Mouse (Mus musculus) midbrain, postnatal 0 days (tissue): ENCODE data around the gene Cyth3. TPM values are rescaled to one million over a fixed set of nuclear protein-coding genes. Genes with fewer than 3 reads are reported as not detected.

Experiments used
- ATAC-seq: fragments of 200-750 bp; cut with Nextera tagmentation; 2 replicates; pipeline ENCODE4 v1.8.0; 2017; ENCODE audit warnings: moderate number of reproducible peaks, mild to moderate bottlenecking, moderate TSS enrichment, moderate library complexity; ENCODE audit not compliant: low FRiP score
- DNase-seq: peaks from one replicate; pipeline ENCODE4 v3.0.0-alpha.2; 2015; ENCODE audit warnings: low spot score
- H3K27ac ChIP-seq: fragments of 300-500 bp; sonication (generic); 2 replicates; pipeline ENCODE4 v1.5.1; 2014; ENCODE audit warnings: low read depth, mild to moderate bottlenecking, low read length, mixed read lengths
- H3K27me3 ChIP-seq: fragments of 300-500 bp; sonication (generic); 2 replicates; pipeline ENCODE4 v1.6.1; 2014; ENCODE audit warnings: low read length, control low read depth, mixed read lengths; ENCODE audit not compliant: insufficient read depth
- H3K36me3 ChIP-seq: fragments of 300-500 bp; sonication (generic); 2 replicates; pipeline ENCODE4 v1.6.1; 2014; ENCODE audit warnings: low read length, control low read depth, mixed read lengths; ENCODE audit not compliant: insufficient read depth
- H3K4me1 ChIP-seq: fragments of 300-500 bp; sonication (generic); 2 replicates; pipeline ENCODE4 v1.6.1; 2014; ENCODE audit warnings: mild to moderate bottlenecking, control low read depth, antibody characterized with exemption, low read length, mixed read lengths; ENCODE audit not compliant: insufficient read depth
- H3K4me2 ChIP-seq: fragments of 300-500 bp; sonication (generic); 2 replicates; pipeline ENCODE4 v1.6.1; 2014; ENCODE audit warnings: low read depth, mild to moderate bottlenecking, low read length, mixed read lengths; ENCODE audit not compliant: poor library complexity, severe bottlenecking
- H3K4me3 ChIP-seq: fragments of 300-500 bp; sonication (generic); 2 replicates; pipeline ENCODE4 v1.5.1; 2014; ENCODE audit warnings: low read depth, mild to moderate bottlenecking, low read length, moderate library complexity
- H3K9ac ChIP-seq: fragments of 300-500 bp; sonication (generic); replicated peaks from 2 replicates; pipeline ENCODE4 v1.6.1; 2014; ENCODE audit warnings: mild to moderate bottlenecking, low read length, moderate library complexity, mixed read lengths; ENCODE audit not compliant: poor library complexity, severe bottlenecking
- H3K9me3 ChIP-seq: fragments of 300-500 bp; sonication (generic); 2 replicates; pipeline ENCODE4 v1.6.1; 2016; ENCODE audit warnings: low read length, control low read depth
- CTCF ChIP-seq: IDR thresholded peaks from 2 replicates; pipeline ENCODE4 v1.5.1; 2016; ENCODE audit warnings: antibody characterized with exemption, mild to moderate bottlenecking
- WGBS: fragments of 180-500 bp; shearing (Covaris S2); extraction: QIAGEN DNeasy Blood & Tissue Kit; methylation state at CpG from one replicate; pipeline ENCODE4 v1.1.7; 2014; 5-methylcytosine and 5-hydroxymethylcytosine counted together
- polyA plus RNA-seq: library from polyadenylated mRNA; unstranded; fragments of >200 nt; fragmentation: Nextera tagmentation; extraction: Ambion mirVana; gene quantifications from 2 replicates; pipeline ENCODE4 v1.2.1, GENCODE M21; 2015
- total RNA-seq: library from RNA; depleted of rRNA; stranded (reverse); fragments of >200 nt; gene quantifications from 2 replicates; pipeline ENCODE4 v1.2.3, GENCODE M21; 2014

Gene Cyth3
- total and polyA plus RNA-seq, 2 experiments from 2014 or later: 34.1 to 47.8 TPM

GRCm38 (mm10) chr5:143633558-143633871 lies 11.3 kb downstream of the Cyth3 start:
- TF ChIP-seq CTCF: no peak
- Histone ChIP-seq H3K4me2 (no peak overlapping the region), H3K4me3 (no peak overlapping the region), H3K4me1 (no peaks in the 10 kb centered on the region), H3K27me3 (no peaks in the 10 kb centered on the region), H3K9me3 (no peaks in the 10 kb centered on the region), H3K27ac (0 out of 2 replicates have a peak overlapping the region, but pooled peaks have one; percentile 7), H3K36me3 (no peaks in the 10 kb centered on the region), H3K9ac (no peak overlapping the region)
- DNase-seq (no peak), ATAC-seq (no peak)
- 48% methylated on average over 5 of the region's 5 CpGs for WGBS

- Histone ChIP-seq H3K27ac (0 out of 2 replicates have a peak overlapping the region, but pooled peaks have one; percentile 7), H3K9ac (no peak overlapping the region)
- 69% methylated on average over 4 of the region's 4 CpGs for whole genome bisulfite sequencing
These were observed 11.6 kb downstream of the Cyth3 start for GRCm38 (mm10) chr5:143633877-143634276.

GRCm38 (mm10) chr5:143634550-143635112 lies 12.4 kb downstream of the Cyth3 start:
- 60% methylated on average over 12 of the region's 12 CpGs for WGBS

More at GRCm38 (mm10) chr5:143633877-143634276, 11.6 kb downstream of the Cyth3 start:
- H3K36me3 ChIP-seq: no peaks in the 10 kb centered on the region
- no peak for TF ChIP-seq CTCF
- no peaks in the 10 kb centered on the region for H3K9me3 ChIP-seq
- H3K27me3 ChIP-seq: no peaks in the 10 kb centered on the region
- H3K4me1 ChIP-seq: no peaks in the 10 kb centered on the region
- H3K4me2 ChIP-seq: no peak overlapping the region
- no peak for ATAC-seq
- H3K4me3 ChIP-seq: no peak overlapping the region
- no peak for DNase-seq

DNA sequence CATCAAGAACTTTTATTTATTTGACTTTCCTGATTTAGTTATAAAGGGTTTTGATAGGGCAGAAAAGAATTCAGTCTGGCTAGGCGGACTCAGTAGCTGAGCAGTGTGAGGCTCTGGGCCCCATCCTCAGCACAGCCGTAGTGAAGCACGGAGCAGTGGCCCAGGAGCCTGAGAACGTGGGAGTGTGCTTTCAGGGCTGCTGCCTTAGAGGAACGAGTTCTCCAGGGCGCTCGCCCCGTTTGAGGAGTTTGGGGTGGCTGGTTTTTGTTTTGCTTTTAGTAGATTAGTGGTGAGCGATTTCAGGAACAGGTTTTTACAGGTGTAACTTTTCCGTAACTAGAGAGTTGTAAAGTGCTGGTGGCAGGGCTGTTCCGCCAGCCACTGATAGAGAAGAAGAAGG lies 13.1 kb downstream of the Cyth3 start:
- no peak overlapping the region for H3K4me2 ChIP-seq
- no peaks in the 10 kb centered on the region for H3K36me3 ChIP-seq
- DNase-seq (no peak), ATAC-seq (no peak)
- no peaks in the 10 kb centered on the region for H3K27me3 ChIP-seq
- no peak overlapping the region for H3K4me3 ChIP-seq
- no peak overlapping the region for H3K27ac ChIP-seq
- TF ChIP-seq CTCF: no peak
- no peaks in the 10 kb centered on the region for H3K4me1 ChIP-seq
- H3K9ac ChIP-seq: no peak overlapping the region
- WGBS: 82% methylated on average over 11 of the region's 11 CpGs
- no peaks in the 10 kb centered on the region for H3K9me3 ChIP-seq

More at GRCm38 (mm10) chr5:143634550-143635112, 12.4 kb downstream of the Cyth3 start:
- no peak for TF ChIP-seq CTCF
- ATAC-seq (no peak), DNase-seq (no peak)
- Histone ChIP-seq H3K4me2 (no peak overlapping the region), H3K27ac (no peak overlapping the region), H3K9ac (no peak overlapping the region), H3K9me3 (no peaks in the 10 kb centered on the region), H3K27me3 (no peaks in the 10 kb centered on the region), H3K4me1 (no peaks in the 10 kb centered on the region), H3K36me3 (no peaks in the 10 kb centered on the region), H3K4me3 (no peak overlapping the region)

DNA sequence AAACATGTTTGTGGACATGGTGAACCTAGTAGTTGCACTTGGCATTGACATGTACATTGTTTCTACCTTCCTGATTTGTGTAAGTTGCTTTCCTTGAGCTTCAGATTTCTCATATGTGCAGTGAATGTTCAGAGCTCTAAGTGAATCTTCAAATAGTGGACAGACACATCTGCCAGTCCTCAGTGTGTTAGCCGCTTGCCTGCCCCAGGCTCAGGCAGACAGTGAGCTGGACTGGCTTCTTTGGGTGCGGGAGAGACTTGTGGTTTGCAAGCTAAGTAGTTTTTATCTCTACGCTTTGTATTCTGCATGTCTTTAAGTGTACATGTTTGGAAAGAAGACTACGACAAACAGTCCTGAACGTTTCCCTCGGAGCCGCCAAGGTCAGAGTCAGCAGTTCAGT lies 13.9 kb downstream of the Cyth3 start:
- H3K4me1 ChIP-seq: no peaks in the 10 kb centered on the region
- no peak for ATAC-seq
- WGBS: 81% methylated on average over 7 of the region's 7 CpGs
- H3K9ac ChIP-seq: no peak overlapping the region
- no peaks in the 10 kb centered on the region for H3K27me3 ChIP-seq
- no peak for DNase-seq
- no peak overlapping the region for H3K4me2 ChIP-seq
- H3K9me3 ChIP-seq: no peaks in the 10 kb centered on the region
- no peak for TF ChIP-seq CTCF
- H3K36me3 ChIP-seq: no peaks in the 10 kb centered on the region
- H3K27ac ChIP-seq: no peak overlapping the region
- H3K4me3 ChIP-seq: no peak overlapping the region

- no peak for ATAC-seq
- Histone ChIP-seq H3K4me2 (no peak overlapping the region), H3K4me3 (no peak overlapping the region), H3K9ac (no peak overlapping the region), H3K4me1 (no peaks in the 10 kb centered on the region), H3K27ac (no peak overlapping the region), H3K36me3 (no peaks in the 10 kb centered on the region), H3K27me3 (no peaks in the 10 kb centered on the region), H3K9me3 (no peaks in the 10 kb centered on the region)
- 68% methylated on average over 11 of the region's 11 CpGs for WGBS
- no peak for TF ChIP-seq CTCF
- DNase-seq: no peak
These were observed 15.7 kb downstream of the Cyth3 start for GRCm38 (mm10) chr5:143637832-143638420.
